Mouse (Mus musculus) 3T3-L1 (cell line): Measurements from ENCODE around the gene Nav2.

ENCODE experiments used
- DNase-seq: peaks from one replicate; pipeline ENCODE4 v3.0.0-alpha.2; 2015; ENCODE audit warnings: low read depth, low spot score

The Nav2 gene

GRCm38 (mm10) chr7:49205551-49205950, 297.0 kb downstream of the Nav2 start:
- no peak for DNase-seq

DNA sequence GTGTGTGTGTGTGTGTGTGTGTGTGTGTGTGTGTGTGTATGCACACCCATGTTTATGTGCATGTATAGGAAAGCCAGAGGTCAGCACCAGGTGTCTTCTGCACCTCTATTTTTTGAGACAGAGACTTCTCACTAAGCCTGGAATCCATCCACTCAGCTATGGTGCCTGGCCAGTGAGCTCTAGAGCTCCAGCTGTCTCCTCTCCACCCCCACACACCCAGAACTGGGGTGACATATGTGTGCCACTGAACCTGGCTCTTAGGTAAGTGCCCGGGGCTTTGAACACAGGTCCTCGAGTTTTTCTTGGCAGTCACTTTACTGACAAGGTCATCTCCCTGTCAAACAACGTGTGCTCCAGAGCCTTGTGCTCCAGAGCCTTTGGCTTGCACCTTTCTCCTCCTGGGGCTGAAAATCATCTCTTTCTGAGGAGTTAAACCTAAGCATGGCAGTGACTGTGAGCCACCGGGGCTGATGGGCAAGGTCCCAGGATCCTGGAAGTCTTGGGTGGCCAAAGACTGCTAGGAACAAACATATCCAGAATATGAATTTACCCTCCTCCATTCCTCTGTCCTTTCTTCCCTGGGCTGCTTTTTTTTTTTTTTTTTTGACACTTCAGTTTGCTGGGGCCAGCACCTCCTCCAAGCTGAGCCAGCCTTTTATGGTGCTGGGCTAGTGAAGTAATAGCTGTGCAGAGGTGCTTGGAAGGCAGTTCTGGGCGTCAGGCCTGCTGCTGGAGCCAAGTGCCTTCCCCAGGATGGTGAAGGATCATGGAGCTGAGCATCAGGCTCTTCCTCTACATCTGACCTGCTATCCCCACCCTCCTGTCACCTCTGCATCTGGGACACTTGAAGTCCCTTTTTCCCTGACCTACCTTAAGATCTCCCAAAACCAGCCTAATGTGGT, 298.5 kb downstream of the Nav2 start:
- DNase-seq = no peak

DNA sequence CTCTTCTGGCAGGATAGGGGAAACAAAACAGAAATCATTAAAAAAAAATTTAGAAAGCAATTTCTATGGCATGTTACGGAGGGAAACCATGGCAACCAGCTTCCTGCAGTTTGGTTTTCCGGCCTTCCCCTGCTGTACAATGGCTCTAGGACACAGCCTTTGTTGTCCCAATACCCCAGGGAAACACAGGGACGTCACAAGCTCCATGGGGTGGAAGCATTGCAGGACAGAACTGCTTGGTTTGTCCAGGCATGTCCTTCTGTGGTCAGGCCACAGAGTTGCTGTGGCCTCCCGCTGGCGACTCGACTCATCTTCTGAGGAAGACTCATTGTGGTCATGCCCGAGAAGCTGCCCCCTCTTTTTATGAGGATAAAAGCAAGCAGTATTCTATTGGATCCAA, 301.0 kb downstream of the Nav2 start:
- DNase-seq = peak; percentile 32

- DNase-seq = no peak
These were observed 302.2 kb downstream of the Nav2 start for GRCm38 (mm10) chr7:49210721-49211120.

DNA sequence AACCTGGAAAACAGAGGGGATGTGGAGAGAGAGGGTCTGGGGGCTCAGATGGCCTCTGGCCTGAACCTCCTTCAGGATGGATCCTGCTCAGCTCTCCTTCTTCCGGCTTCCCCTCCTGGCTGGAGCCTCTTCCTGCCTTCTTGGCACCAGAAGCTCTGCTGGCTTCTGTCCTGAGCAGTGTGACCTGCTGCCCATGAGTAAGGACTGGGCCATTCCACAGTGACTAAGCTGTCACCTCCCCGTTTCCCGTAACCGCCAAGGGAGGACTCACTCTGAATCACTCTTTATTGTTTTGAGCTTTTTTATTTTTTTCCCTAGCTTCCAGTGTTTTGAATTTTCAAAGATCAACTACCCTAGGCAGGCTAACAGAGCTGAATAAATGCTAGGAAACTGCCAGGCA, 304.5 kb downstream of the Nav2 start:
- DNase-seq = peak; percentile 86

DNA sequence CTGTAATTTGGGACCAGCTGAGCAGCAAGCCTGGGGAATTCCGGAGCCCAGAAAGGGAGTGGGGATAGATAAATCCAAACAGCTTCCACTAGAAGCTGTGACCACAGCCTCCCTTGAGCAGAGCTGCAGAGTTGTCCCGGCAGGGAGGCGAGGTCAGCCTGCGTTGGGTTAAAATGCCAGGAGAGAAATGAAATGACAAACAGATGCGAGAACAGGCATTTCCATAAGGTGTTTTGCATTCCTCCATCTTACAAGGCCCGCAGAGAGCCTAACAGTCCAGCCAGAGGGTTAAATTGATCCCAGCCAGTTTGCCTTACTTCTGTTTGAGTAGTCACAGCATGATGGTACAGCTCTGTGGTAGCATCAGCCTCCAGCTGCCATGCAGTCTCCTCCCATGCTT, 309.3 kb downstream of the Nav2 start:
- DNase-seq = no peak

DNA sequence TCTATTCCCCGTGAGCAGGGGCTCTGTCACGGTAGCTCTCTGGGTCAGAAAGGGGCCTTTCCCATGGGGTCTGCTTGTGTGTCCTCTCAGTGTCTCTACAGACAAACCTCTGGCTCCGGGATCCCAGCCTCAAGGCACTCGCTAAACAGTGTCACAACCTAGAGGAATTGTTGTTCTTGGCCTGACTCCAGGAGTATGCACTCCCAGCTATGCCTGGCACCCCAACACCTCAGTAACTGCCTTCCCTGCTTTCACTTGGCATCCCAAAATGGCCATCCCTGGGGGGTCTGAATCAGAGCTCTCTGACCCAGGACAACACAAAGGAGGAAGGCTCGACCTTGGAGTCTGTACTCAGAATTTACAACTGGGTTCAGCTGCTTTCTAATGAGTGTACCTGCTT, 317.2 kb downstream of the Nav2 start:
- no peak for DNase-seq

DNA sequence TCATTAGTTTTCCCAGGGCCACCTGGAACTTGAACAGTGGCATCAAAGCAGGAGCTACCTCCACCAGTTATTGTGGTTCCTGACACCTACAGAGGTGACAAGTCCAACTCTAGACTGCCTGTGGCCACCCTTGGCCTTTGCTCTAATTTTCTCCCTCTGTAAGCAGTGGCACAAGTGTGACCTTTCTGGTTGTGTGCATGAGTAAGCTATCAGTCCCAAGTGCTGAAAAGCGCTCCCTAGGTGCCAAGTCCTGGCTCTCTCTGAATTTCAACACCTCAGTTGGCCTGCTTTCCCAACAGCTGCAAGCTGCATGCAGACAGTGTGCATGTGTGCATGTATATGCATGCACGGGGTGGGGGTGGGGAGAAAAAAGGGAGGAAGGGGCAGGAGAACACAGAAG, 324.5 kb downstream of the Nav2 start:
- no peak for DNase-seq

GRCm38 (mm10) chr7:49234288-49234687, 325.8 kb downstream of the Nav2 start:
- DNase-seq = no peak

DNA sequence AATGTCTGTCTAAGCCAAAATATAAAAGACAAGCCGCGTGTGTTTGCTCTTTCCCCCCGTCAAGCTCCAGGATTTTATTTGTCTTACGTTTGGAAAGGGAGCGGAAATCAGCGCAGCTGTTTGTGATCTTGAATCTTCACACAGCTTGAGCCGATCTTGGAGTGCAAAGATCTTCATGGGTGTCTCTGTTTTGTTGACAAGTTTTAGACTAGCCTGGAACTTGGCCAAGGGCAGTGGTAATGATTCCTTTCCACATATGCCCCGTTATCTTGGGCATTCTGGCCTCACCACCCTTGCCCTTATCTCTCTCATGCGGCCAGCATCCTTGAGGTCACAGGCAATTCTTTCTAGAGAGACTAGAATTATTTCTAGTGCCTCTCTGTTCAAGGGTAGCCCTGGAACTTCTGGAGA, 326.8 kb downstream of the Nav2 start:
- no peak for DNase-seq

- DNase-seq = no peak
These were observed 327.3 kb downstream of the Nav2 start for GRCm38 (mm10) chr7:49235821-49236220.

DNA sequence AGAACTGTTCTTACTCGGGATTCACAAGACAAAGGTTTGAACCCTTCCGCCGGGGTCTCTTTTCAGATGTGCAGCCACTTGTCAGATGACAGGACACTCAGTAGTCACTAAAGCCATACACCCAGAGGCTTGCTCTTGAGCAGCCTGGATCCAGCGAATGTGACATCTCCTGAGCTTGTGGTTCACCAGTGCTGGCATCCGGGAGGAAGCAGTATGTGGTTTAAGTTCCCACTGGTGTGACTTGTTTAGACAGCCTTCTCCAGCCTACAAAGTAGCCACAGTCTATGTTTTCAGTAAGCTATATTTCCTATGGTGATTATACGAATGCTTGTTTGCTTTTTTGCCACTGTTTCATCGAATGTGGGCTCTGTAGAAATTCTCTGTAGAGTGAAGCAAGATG, 331.9 kb downstream of the Nav2 start:
- no peak for DNase-seq

GRCm38 (mm10) chr7:49241229-49241751, 332.8 kb downstream of the Nav2 start:
- DNase-seq = no peak

- no peak for DNase-seq
These were observed 333.7 kb downstream of the Nav2 start for GRCm38 (mm10) chr7:49242261-49242660.

- no peak for DNase-seq
These were observed 334.6 kb downstream of the Nav2 start for GRCm38 (mm10) chr7:49243079-49243478.

DNA sequence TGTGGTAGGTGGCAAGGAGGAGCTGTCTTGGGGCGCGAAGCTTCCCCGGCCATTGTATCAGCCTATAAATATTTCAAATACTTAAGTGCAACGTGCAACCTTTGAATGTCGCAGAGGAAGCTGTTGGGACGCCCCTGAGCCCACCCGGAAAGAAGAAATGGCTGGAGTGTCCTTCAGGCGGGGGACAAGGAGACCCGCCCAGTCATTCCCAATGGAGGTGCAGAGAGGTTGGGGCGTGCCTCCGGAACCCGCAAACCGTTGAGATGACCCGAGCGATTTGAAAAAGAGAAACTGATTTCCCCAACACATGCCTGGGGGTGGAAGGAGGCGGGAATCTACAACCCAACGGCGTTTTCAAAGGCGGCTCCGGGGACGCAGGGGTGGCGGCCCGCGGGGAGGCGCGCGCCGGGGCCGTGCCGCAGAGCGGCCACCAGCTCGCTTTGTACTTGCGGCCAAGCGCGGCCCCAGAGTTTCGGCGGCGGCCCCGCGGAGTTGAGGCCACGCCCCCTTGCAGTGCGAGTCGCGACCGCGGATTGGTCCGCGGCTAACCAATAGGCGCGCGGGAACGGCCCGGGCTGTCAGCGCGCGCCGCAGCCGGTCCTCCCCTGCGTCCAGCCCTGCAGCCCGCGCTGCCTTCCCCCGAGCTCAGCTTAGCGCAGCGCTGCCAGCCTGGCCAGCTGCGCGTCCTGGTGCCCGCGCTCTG, 337.2 kb downstream of the Nav2 start:
- DNase-seq = peak; percentile 79

GRCm38 (mm10) chr7:49246240-49246578, 337.7 kb downstream of the Nav2 start:
- peak; percentile 25 for DNase-seq

DNA sequence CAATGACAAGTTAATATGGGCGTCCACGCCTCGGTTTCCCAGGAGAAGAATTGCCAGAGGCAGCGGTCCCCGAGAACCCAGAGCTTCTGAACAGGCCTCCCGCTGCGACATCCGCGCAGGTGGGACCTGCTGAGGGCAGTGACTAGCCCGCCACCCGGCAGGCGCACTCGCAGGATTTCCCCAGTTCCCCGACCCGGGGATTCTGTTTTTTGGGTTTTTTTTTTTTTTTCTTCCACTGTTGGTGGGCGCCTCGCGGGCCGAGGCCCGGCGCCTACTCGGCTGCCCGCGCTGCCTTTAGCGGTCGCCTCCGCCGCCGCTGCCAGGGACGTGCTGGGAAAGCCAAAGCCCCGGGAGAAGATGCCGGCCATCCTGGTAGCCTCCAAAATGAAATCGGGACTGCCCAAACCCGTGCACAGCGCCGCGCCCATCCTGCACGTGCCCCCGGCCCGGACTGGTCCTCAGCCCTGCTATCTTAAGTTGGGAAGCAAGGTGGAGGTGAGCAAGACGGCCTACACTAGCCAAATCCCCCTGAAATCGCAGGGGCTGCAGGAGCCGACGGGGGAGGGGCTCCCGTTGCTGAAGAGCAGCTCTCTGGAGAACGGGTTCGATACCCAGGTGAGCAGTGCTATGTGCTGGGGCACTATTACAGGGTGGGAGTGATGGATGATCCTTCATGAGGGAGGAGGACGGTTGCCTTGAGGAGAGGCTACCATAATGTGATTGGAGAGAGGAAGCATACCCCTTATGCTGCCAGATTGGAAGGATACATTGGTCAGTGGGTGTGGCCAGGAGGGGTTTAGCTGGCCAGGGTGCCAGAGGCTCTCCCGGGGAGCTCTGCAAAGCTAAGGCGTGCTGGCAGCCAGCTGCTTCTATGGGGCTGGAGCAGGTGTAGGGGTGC, 338.3 kb downstream of the Nav2 start:
- DNase-seq = peak; percentile 53

DNA sequence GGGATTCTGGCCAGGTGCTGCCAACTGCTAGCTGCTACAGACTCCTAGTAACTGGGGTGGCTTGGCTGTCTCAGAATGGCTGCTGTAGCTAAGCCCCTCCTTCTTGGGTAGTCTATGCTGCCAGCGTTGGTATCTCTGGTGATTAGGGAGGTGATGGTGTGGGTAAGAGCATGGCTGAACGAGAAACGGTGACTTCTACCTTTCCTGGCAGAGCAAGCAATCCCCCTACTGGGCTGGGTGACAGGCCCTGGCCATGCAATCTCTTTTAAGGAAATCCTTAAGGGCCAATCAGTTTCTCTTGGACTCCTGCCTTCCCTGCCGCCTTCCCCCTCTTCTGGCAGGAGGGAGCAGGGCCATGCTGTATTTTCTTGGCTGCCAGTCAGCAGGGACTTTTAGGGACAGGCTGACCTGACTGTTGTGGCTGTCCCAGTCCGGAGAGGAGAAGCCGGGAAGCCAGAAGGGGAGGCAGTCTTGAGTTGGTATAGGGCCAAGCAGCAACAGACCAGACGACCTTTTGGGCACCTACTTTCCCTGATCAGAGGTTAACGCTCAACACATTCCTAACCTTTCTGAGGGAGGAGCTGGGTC, 339.3 kb downstream of the Nav2 start:
- peak; percentile 77 for DNase-seq

DNA sequence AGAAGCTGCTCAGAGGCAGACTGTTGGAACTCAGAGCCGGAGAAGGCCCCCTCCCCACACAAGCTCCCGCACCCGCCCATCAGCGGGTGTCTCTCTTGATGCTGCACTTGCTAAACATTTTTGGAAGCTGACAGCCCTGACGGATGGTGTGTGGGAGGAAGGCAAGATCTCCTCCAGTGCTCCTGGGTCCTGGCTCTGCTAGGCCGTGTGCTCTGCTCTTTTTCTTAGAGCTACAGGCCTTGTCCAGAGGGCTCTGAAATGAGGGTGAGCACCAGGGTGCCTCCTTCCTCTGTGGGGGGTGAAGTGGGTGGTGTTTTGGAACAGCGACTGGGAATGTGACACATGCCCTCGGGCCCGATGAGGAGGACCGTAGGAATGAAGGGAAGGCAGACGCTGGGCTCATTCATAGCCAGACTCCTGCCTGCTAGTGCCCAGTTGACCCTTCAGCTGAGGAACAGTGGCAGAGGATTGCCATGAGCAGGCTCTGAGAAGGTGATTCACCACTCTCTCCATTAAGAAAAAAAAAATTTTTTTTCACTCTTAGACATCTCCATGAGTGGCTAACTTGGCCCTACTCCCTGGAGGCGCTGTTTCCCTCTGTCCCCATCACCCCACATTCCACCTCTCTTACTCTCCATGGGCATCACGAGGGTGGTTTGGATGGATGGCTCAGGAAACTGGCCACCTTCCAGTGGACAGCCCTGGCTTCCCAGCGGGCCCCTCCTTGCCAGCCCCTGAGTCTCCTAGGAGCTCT, 340.0 kb downstream of the Nav2 start:
- DNase-seq = peak; percentile 84

DNA sequence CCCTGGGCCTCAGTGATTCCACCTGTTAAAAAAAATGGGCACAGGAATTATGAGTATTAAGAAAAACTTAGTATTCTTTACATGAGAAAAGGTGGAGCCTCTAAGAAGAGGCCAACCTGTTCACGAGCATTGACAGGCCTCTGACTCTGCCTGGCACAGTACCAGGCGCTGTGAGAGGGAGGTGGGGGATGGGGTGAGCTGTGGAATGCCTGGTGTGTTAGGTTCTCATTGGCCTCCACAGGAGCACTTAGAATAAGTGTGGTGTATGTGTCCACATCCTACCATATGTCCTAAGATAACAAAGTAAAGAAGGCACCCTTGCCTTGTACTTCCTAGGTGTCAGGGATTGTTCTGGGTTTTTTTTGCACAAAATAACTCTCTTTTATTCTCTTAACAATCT, 340.9 kb downstream of the Nav2 start:
- peak; percentile 54 for DNase-seq
